Mouse (Mus musculus): ENCODE data around the gene Chn2.

The Chn2 gene

DNA sequence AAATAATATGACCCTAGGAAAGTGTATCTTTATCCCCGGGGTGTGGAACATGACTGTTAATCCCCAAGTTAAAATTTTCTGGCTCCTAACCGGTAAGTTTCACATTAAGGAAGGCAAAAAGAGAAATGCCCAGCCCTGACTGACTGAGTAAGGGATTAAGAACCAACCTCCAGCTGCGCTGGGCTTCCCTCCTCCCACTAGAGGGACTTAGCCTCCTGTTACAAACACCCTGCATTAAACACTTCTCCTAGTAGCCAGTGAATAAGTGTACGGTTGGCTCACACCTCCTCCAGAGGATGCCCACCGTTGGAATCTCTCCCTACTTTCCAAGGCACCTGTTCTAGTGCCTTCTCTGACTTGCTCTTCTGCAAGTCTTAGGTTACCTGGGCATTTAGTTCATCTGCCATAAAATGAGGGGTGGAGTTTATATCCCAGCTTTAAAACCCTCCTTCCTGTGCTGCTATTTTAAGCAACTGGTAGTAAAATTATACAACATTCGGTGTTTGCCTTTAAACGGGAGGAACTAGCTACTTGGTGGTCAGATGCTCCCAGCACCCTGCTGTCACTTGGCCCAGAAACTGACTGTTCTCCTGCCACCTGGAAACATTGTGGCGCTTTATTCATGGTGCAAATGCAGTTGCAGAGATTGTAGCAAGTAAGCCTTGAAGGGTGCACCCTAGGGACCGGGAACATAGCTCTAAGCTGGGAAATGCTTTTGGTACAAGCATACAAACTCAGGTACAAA is 294.5 kb downstream of the Chn2 start:
- WGBS, result 52% methylated on average over 9 of the region's 9 CpGs

DNA sequence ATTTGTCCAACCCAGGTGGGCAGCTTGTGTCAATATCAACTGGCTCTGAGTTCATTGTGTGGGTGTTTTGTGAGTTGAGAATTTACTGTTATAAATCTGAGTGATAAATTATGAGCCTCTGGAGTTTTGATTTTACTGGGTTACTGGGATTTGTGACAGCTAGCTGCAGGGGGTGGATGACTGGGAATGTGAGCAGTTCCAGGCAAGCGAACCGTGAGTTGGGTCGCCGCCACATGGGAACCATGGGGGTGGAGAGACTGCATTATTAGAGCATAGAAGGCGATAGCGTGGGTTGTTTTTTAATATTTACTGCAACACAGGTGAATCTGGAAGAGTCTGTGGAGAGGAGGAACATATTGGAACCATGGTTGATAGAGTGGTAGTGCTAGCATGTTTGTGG is 298.0 kb downstream of the Chn2 start:
- WGBS, result 68% methylated on average over 6 of the region's 6 CpGs

- 78% methylated on average over 5 of the region's 5 CpGs for WGBS
Observed at GRCm38 (mm10) chr6:54341133-54341532, 301.8 kb downstream of the Chn2 start.

- WGBS, result 67% methylated on average over 10 of the region's 10 CpGs
Observed at GRCm38 (mm10) chr6:54342223-54342622, 302.9 kb downstream of the Chn2 start.

Measured in cerebral cortex, adult 2 months (tissue).